Mouse (Mus musculus) bone marrow, adult 2 months (tissue): ENCODE data around the gene Tm6sf1. TPM values are rescaled to one million over a fixed set of nuclear protein-coding genes. Genes with fewer than 3 reads are reported as not detected.

Experiments used
- H3K27ac ChIP-seq: fragments of 200-500 bp; 2 replicates; pipeline ENCODE4 v1.5.1; 2012; ENCODE audit warnings: low read depth, mild to moderate bottlenecking, control low read depth, inconsistent platforms, low read length; ENCODE audit not compliant: control insufficient read depth, poor library complexity, insufficient read depth
- H3K4me1 ChIP-seq: fragments of 200-500 bp; 2 replicates; pipeline ENCODE4 v1.6.1; 2011; ENCODE audit warnings: low read length; ENCODE audit not compliant: control insufficient read depth, insufficient read depth
- H3K4me3 ChIP-seq: fragments of 200-500 bp; replicated peaks from 2 replicates; pipeline ENCODE3; 2011; ENCODE audit warnings: mild to moderate bottlenecking, low read depth, low read length, control low read depth; ENCODE audit not compliant: control insufficient read depth
- CTCF ChIP-seq: fragments of 200-500 bp; IDR thresholded peaks from 2 replicates; pipeline ENCODE4 v1.5.1; 2011; ENCODE audit warnings: low read length, control low read depth; ENCODE audit not compliant: control insufficient read depth, insufficient read depth
- POLR2A ChIP-seq: fragments of 200-500 bp; IDR thresholded peaks from 2 replicates; pipeline ENCODE4 v1.6.1; 2011; ENCODE audit warnings: low read depth, mild to moderate bottlenecking, control low read depth, low read length, borderline replicate concordance; ENCODE audit not compliant: control insufficient read depth
- WGBS: fragments of 180-500 bp; shearing (Covaris S2); methylation state at CpG from one replicate; pipeline ENCODE4 v1.1.7; 2018; 5-methylcytosine and 5-hydroxymethylcytosine counted together
- polyA plus RNA-seq: library from polyadenylated mRNA; stranded (reverse); fragments of >200 nt; gene quantifications from 2 replicates; pipeline ENCODE4 v1.2.4, GENCODE M21; 2011; ENCODE audit warnings: low replicate concordance; ENCODE audit not compliant: missing spikeins, insufficient read depth, insufficient read length

The Tm6sf1 gene
- polyA plus RNA-seq, 1 experiment = 46.2 TPM

GRCm38 (mm10) chr7:81839746-81840145 lies 19.1 kb upstream of the Tm6sf1 start:
- no peak for TF ChIP-seq POLR2A
- TF ChIP-seq CTCF = no peak
- no peak overlapping the region for H3K4me3 ChIP-seq
- WGBS = 51% methylated on average over 6 of the region's 6 CpGs
- no peak overlapping the region for H3K27ac ChIP-seq
- no peaks in the 10 kb centered on the region; the same call in 1 of the 2 replicates for H3K4me1 ChIP-seq

GRCm38 (mm10) chr7:81840661-81841181 lies 18.1 kb upstream of the Tm6sf1 start:
- no peak for TF ChIP-seq CTCF
- no peak for TF ChIP-seq POLR2A
- Histone ChIP-seq H3K27ac (no peak overlapping the region), H3K4me1 (no peaks in the 10 kb centered on the region; the same call in 1 of the 2 replicates), H3K4me3 (no peak overlapping the region)
- WGBS = 79% methylated on average over 7 of the region's 7 CpGs

DNA sequence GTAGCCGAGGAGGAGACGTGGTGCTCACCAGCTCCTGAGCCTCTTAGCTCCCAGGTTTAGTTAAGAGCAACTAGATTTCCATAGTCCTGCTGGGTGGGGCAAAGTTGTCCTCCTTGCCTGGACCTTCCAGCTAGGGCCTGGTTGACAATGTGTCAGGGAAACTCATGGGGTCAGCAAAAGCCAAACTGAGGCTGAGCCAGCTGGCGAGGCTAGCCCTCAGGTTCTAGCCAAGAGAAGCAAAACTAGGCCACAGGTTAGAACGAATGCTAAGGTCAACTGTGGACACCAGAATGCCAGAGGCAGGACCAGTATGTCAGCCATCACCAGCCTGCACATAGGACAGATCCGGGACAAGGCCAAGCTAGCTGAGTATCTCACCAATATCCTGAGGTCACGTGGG lies 17.4 kb upstream of the Tm6sf1 start:
- H3K27ac ChIP-seq = no peak overlapping the region
- TF ChIP-seq POLR2A (no peak), CTCF (no peak)
- 80% methylated on average over 6 of the region's 6 CpGs for WGBS
- H3K4me3 ChIP-seq = no peak overlapping the region
- H3K4me1 ChIP-seq = no peaks in the 10 kb centered on the region; the same call in 1 of the 2 replicates

GRCm38 (mm10) chr7:81842141-81842540 lies 16.7 kb upstream of the Tm6sf1 start:
- WGBS = 89% methylated on average over 7 of the region's 7 CpGs
- no peak for TF ChIP-seq POLR2A
- no peak for TF ChIP-seq CTCF

DNA sequence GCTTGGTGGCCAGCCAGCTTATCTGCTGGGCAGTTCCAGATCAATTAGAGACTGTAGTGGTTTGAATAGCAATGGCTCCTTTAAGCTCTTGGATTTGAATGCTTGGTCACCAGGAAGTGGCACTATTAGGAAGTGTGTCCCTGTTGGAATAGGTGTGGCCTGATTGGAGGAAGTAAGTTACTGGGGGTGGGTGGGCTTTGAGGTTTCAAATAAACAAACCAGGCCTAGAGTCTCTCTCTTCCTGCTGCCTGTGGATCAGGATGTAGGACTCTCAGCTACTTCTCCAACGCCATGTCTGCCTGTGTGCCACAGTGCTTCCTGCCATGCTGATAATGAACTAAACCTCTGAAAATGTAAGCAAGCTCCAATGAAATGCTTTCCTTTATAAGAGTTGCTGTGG lies 15.8 kb upstream of the Tm6sf1 start:
- Histone ChIP-seq H3K27ac (no peak overlapping the region), H3K4me3 (no peak overlapping the region), H3K4me1 (no peaks in the 10 kb centered on the region)
- WGBS = 6% methylated on average over 1 of the region's 1 CpGs
- no peak for TF ChIP-seq POLR2A
- TF ChIP-seq CTCF = no peak

More at GRCm38 (mm10) chr7:81842141-81842540, 16.7 kb upstream of the Tm6sf1 start:
- Histone ChIP-seq H3K4me3 (no peak overlapping the region), H3K4me1 (no peaks in the 10 kb centered on the region; the same call in 1 of the 2 replicates), H3K27ac (no peak overlapping the region)

DNA sequence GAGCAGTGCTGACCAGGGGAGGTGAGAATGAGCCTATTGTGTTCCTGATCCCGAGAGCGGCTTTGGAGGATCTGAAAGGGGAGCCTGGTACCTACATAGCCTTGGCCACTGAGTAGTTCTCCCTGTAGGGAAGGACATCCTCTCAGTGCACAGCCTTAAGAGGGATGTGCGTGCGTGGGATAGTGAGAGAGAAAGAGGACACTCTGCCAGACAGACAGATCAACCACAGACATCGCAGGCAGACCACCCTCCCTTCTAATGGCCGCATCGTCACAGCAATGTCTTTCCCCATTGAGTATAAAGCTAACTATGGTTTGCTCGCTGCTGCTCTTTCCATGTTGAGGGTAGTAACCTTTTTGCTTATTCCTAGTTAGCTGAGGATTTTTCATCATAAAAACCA lies 14.9 kb upstream of the Tm6sf1 start:
- Histone ChIP-seq H3K27ac (no peak overlapping the region), H3K4me3 (no peak overlapping the region), H3K4me1 (no peaks in the 10 kb centered on the region)
- TF ChIP-seq CTCF (no peak), POLR2A (no peak)
- 83% methylated on average over 8 of the region's 8 CpGs for WGBS

- Histone ChIP-seq H3K4me1 (peaks cover 4% of the 10 kb centered on the region; the same call in 1 of the 2 replicates), H3K27ac (no peak overlapping the region), H3K4me3 (no peak overlapping the region)
- TF ChIP-seq CTCF (no peak), POLR2A (no peak)
- WGBS = 85% methylated on average over 11 of the region's 11 CpGs
These were observed 14.0 kb upstream of the Tm6sf1 start for GRCm38 (mm10) chr7:81844801-81845200.

- Histone ChIP-seq H3K4me1 (peaks cover 4% of the 10 kb centered on the region; the same call in 1 of the 2 replicates), H3K27ac (no peak overlapping the region), H3K4me3 (no peak overlapping the region)
- WGBS = 75% methylated on average over 3 of the region's 3 CpGs
- TF ChIP-seq POLR2A (no peak), CTCF (no peak)
These were observed 13.5 kb upstream of the Tm6sf1 start for GRCm38 (mm10) chr7:81845313-81845712.

DNA sequence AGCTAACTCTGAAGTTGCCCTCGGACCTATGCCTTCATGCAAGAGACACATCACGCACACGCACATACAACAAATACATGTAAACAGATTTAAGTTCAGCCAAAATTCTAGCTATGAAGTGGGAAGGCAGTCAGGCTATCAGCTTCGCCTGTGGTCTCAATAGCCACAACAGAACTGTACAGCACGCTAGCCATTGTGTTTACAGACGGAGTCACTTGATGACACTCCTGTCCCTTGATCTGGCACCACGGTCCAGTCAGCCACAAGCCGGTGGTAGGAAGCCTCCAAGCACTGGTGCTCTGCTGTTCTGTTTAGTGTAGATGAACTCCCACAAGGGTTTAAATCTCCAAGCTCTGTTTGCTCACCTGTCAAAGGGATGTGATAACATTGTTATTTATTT lies 12.8 kb upstream of the Tm6sf1 start:
- TF ChIP-seq CTCF (no peak), POLR2A (no peak)
- 89% methylated on average over 8 of the region's 8 CpGs for WGBS
- peaks cover 5% of the 10 kb centered on the region; the same call in 1 of the 2 replicates for H3K4me1 ChIP-seq
- H3K4me3 ChIP-seq = no peak overlapping the region
- H3K27ac ChIP-seq = no peak overlapping the region
